Comparison of ENCODE assay signal across 27 mouse cellular contexts in genomic region chr2:65701175-65701574, GRCm38 (mm10).
A peak's percentile ranks its signal among the peaks of the same experiment; 100 is the strongest.
DNase-seq lines count a peak whose midpoint lies in the region; ATAC-seq and TF ChIP-seq lines count a peak whose summit lies in the region.
"Had no signal": no experiment of that assay in that cellular context is flagged by ENCODE, and none has a peak within 500 bp of the region (broad histone marks: within the 10 kb centered on the region; RNA-seq: fewer than 3 reads in every experiment).

No protein-coding gene starts in this region.

- 73% methylated on average over 3 of the region's 3 CpGs for WGBS in midbrain, embryonic 14.5 days
- 87% methylated on average over 3 of the region's 3 CpGs for WGBS in midbrain, embryonic 11.5 days
- 54% methylated on average over 3 of the region's 3 CpGs for WGBS in olfactory bulb, adult 2 months
- 88% methylated on average over 3 of the region's 3 CpGs for WGBS in liver, embryonic 11.5 days

- no peaks in the 10 kb centered on the region for H3K4me1 ChIP-seq in midbrain, embryonic 14.5 days (ENCODE audit: control insufficient read depth, insufficient read depth, low read length)
- no peaks in the 10 kb centered on the region for H3K4me1 ChIP-seq in midbrain, embryonic 11.5 days (ENCODE audit: control insufficient read depth, insufficient read depth, low read length)
- H3K4me1 ChIP-seq in olfactory bulb, adult 2 months (ENCODE audit: control insufficient read depth, insufficient read depth, low read length): peaks cover 5% of the 10 kb centered on the region
- H3K4me1 ChIP-seq in liver, embryonic 11.5 days (replicated peaks; ENCODE audit: control insufficient read depth, insufficient read depth, low read length): no peaks in the 10 kb centered on the region
- H3K4me1 ChIP-seq: forebrain, embryonic 13.5 days; heart, embryonic 12.5 days; hindbrain, embryonic 13.5 days; limb, embryonic 13.5 days; liver, embryonic 12.5 days; midbrain, embryonic 13.5 days; neural tube, embryonic 15.5 days; stomach, embryonic 15.5 days had no signal

- peak overlapping the region; percentile 52 for H3K27ac ChIP-seq in layer of hippocampus, adult 2 months
- 0 out of 2 replicates have a peak overlapping the region, but pooled peaks have one; percentile 8 for H3K27ac ChIP-seq in midbrain, embryonic 14.5 days (replicated peaks; ENCODE audit: low read depth, low read length)
- no peak overlapping the region for H3K27ac ChIP-seq in midbrain, embryonic 11.5 days (ENCODE audit: low read depth, low read length)
- 0 out of 2 replicates have a peak overlapping the region, but pooled peaks have one; percentile 14 for H3K27ac ChIP-seq in olfactory bulb, adult 2 months (ENCODE audit: insufficient read depth, low read depth, low read length)
- no peak overlapping the region for H3K27ac ChIP-seq in liver, embryonic 11.5 days (ENCODE audit: low read depth, low read length)
- H3K27ac ChIP-seq: forebrain, embryonic 13.5 days; heart, adult 2 months; hindbrain, embryonic 13.5 days; limb, embryonic 13.5 days; liver, embryonic 12.5 days; midbrain, embryonic 13.5 days; neural tube, embryonic 15.5 days; stomach, embryonic 15.5 days had no signal

- no peak for TF ChIP-seq POLR2A in brain, embryonic 14.5 days (IDR thresholded peaks at IDR 0.05; ENCODE audit: borderline replicate concordance, extremely low read depth, insufficient read depth, insufficient read length, poor library complexity, severe bottlenecking)
- no peak for TF ChIP-seq POLR2A in olfactory bulb, adult 2 months (IDR thresholded peaks at IDR 0.05; ENCODE audit: insufficient read depth, low read depth, low read length)

- no peak overlapping the region for H3K4me3 ChIP-seq in layer of hippocampus, adult 2 months
- H3K4me3 ChIP-seq in midbrain, embryonic 14.5 days (replicated peaks; ENCODE audit: low read depth, low read length): no peak overlapping the region
- no peak overlapping the region for H3K4me3 ChIP-seq in midbrain, embryonic 11.5 days (ENCODE audit: low read depth, low read length)
- no peak overlapping the region for H3K4me3 ChIP-seq in olfactory bulb, adult 2 months (ENCODE audit: insufficient read depth, low read depth, low read length)
- H3K4me3 ChIP-seq in liver, embryonic 11.5 days (ENCODE audit: low read depth, low read length): no peak overlapping the region
- H3K4me3 ChIP-seq: forebrain, embryonic 13.5 days; heart, adult 2 months; heart, embryonic 12.5 days; hindbrain, embryonic 13.5 days; limb, embryonic 13.5 days; liver, embryonic 12.5 days; midbrain, embryonic 13.5 days; neural tube, embryonic 15.5 days; stomach, embryonic 15.5 days had no signal

- peaks cover 19% of the 10 kb centered on the region; the same call in 1 of the 2 replicates for H3K36me3 ChIP-seq in midbrain, embryonic 14.5 days (ENCODE audit: control insufficient read depth, insufficient read depth, low read length)
- H3K36me3 ChIP-seq in midbrain, embryonic 11.5 days (ENCODE audit: control insufficient read depth, insufficient read depth, low read length): no peaks in the 10 kb centered on the region
- no peaks in the 10 kb centered on the region for H3K36me3 ChIP-seq in liver, embryonic 11.5 days (ENCODE audit: control insufficient read depth, insufficient read depth, low read length)
- H3K36me3 ChIP-seq: heart, embryonic 12.5 days; limb, embryonic 13.5 days; liver, embryonic 12.5 days; stomach, embryonic 15.5 days had no signal

- DNase-seq in layer of hippocampus, adult 2 months (ENCODE audit: low spot score in 2 of 2): peak in 1 of 2 experiments; percentile 20
- no peak for DNase-seq in layer of hippocampus, postnatal 36 days
- peak; percentile 16 for DNase-seq in midbrain, embryonic 14.5 days
- no peak for DNase-seq in midbrain, embryonic 11.5 days (ENCODE audit: low spot score, missing footprints)
- peak; percentile 11 for DNase-seq in brain, embryonic 14.5 days (ENCODE audit: low read depth)
- no peak for DNase-seq in liver, embryonic 11.5 days (ENCODE audit: low spot score)
- DNase-seq: adrenal gland, postnatal 36 days; cerebellum, adult 8-10 months; cerebellum, postnatal 36 days; heart, adult 2 months; heart, postnatal 4 days; kidney, adult 11 months; kidney, postnatal 25 days; liver, postnatal 0 days; lung, postnatal 36 days; thymus, postnatal 36 days had no signal

- no peak overlapping the region for H3K4me2 ChIP-seq in midbrain, embryonic 14.5 days (ENCODE audit: low read length)
- H3K4me2 ChIP-seq in midbrain, embryonic 11.5 days: no peak overlapping the region
- H3K4me2 ChIP-seq in liver, embryonic 11.5 days: no peak overlapping the region
- H3K4me2 ChIP-seq: forebrain, embryonic 13.5 days; heart, embryonic 12.5 days; hindbrain, embryonic 13.5 days; limb, embryonic 13.5 days; liver, embryonic 12.5 days; midbrain, embryonic 13.5 days; neural tube, embryonic 15.5 days; stomach, embryonic 15.5 days had no signal

- H3K9me3 ChIP-seq in midbrain, embryonic 14.5 days (ENCODE audit: control insufficient read depth, low read length): no peaks in the 10 kb centered on the region
- H3K9me3 ChIP-seq in midbrain, embryonic 11.5 days (ENCODE audit: control insufficient read depth, low read length): no peaks in the 10 kb centered on the region
- H3K9me3 ChIP-seq in liver, embryonic 11.5 days (ENCODE audit: control insufficient read depth, low read length): no peaks in the 10 kb centered on the region
- H3K9me3 ChIP-seq: forebrain, embryonic 13.5 days; heart, embryonic 12.5 days; hindbrain, embryonic 13.5 days; limb, embryonic 13.5 days; liver, embryonic 12.5 days; midbrain, embryonic 13.5 days; neural tube, embryonic 15.5 days; stomach, embryonic 15.5 days had no signal

- TF ChIP-seq CTCF in layer of hippocampus, adult 2 months (conservative IDR thresholded peaks at IDR 0.05): no peak
- no peak for TF ChIP-seq CTCF in brain, embryonic 14.5 days (IDR thresholded peaks at IDR 0.05; ENCODE audit: borderline replicate concordance, extremely low read depth, insufficient read depth, insufficient read length)
- TF ChIP-seq CTCF in olfactory bulb, adult 2 months (IDR thresholded peaks at IDR 0.05; ENCODE audit: insufficient read depth, low read depth, low read length): no peak

- H3K27me3 ChIP-seq in midbrain, embryonic 14.5 days (ENCODE audit: control insufficient read depth, insufficient read depth, low read length): no peaks in the 10 kb centered on the region
- H3K27me3 ChIP-seq in midbrain, embryonic 11.5 days (ENCODE audit: control insufficient read depth, insufficient read depth, low read length): no peaks in the 10 kb centered on the region
- H3K27me3 ChIP-seq in liver, embryonic 11.5 days (replicated peaks; ENCODE audit: control insufficient read depth, insufficient read depth, low read length): no peaks in the 10 kb centered on the region
- H3K27me3 ChIP-seq: forebrain, embryonic 13.5 days; heart, embryonic 12.5 days; hindbrain, embryonic 13.5 days; limb, embryonic 13.5 days; liver, embryonic 12.5 days; midbrain, embryonic 13.5 days; neural tube, embryonic 15.5 days; stomach, embryonic 15.5 days had no signal

- ATAC-seq in midbrain, embryonic 14.5 days (ENCODE audit: low FRiP score, low TSS enrichment): no peak
- no peak for ATAC-seq in midbrain, embryonic 11.5 days (ENCODE audit: low FRiP score)
- ATAC-seq in liver, embryonic 11.5 days (replicated peaks; ENCODE audit: low FRiP score): no peak
- ATAC-seq: CD4-positive, CD25-positive, alpha-beta regulatory T cell, adult 4 months; forebrain, embryonic 13.5 days; inflammation-experienced regulatory T-cells, adult 6 months; liver, embryonic 12.5 days; liver, postnatal 0 days; midbrain, embryonic 13.5 days had no signal

- H3K9ac ChIP-seq in midbrain, embryonic 14.5 days (replicated peaks; ENCODE audit: low read length): no peak overlapping the region
- no peak overlapping the region for H3K9ac ChIP-seq in midbrain, embryonic 11.5 days (ENCODE audit: low read length)
- H3K9ac ChIP-seq in liver, embryonic 11.5 days (ENCODE audit: low read depth, low read length): no peak overlapping the region
- H3K9ac ChIP-seq: forebrain, embryonic 13.5 days; heart, embryonic 12.5 days; hindbrain, embryonic 13.5 days; limb, embryonic 13.5 days; liver, embryonic 12.5 days; liver, postnatal 0 days; midbrain, embryonic 13.5 days; neural tube, embryonic 15.5 days; stomach, embryonic 15.5 days had no signal

Comparison
In these comparisons a context has a peak if more than half of its experiments do, and no peak if none do; other contexts are left out.
1. DNase-seq: peak in midbrain, embryonic 14.5 days (single experiment) and brain, embryonic 14.5 days (single experiment); none in layer of hippocampus, postnatal 36 days (0 of 2), midbrain, embryonic 11.5 days (single experiment) and liver, embryonic 11.5 days (single experiment).
2. H3K27ac ChIP-seq: peak in layer of hippocampus, adult 2 months (single experiment), midbrain, embryonic 14.5 days (single experiment) and olfactory bulb, adult 2 months (single experiment); none in midbrain, embryonic 11.5 days (single experiment) and liver, embryonic 11.5 days (single experiment).